Mouse (Mus musculus): ENCODE measurements around the gene Cep350. TPM values are rescaled to one million over a fixed set of nuclear protein-coding genes. Genes with fewer than 3 reads are reported as not detected.

Gene Cep350
- polyA plus RNA-seq, 1 experiment from 2014 or later = 12.6 TPM

GRCm38 (mm10) chr1:155974931-155975330, 1.9 kb upstream of the Cep350 start:
- Histone ChIP-seq H3K4me1 (peaks cover 5% of the 10 kb centered on the region), H3K9ac (no peak overlapping the region), H3K36me3 (no peaks in the 10 kb centered on the region), H3K4me2 (no peak overlapping the region), H3K27me3 (no peaks in the 10 kb centered on the region), H3K9me3 (no peaks in the 10 kb centered on the region), H3K27ac (no peak overlapping the region), H3K4me3 (no peak overlapping the region)
- ATAC-seq (ENCODE audit: insufficient number of reproducible peaks, low FRiP score, low TSS enrichment, low read depth) = no peak
- WGBS = 40% methylated on average over 2 of the region's 2 CpGs

- H3K4me2 ChIP-seq = peak overlapping the region; percentile 65
- no peaks in the 10 kb centered on the region for H3K27me3 ChIP-seq
- H3K9me3 ChIP-seq = no peaks in the 10 kb centered on the region
- H3K27ac ChIP-seq = peak overlapping the region; percentile 90
- 0 out of 2 replicates have a peak, but pooled peaks have one; percentile 1 for ATAC-seq (ENCODE audit: insufficient number of reproducible peaks, low FRiP score, low TSS enrichment, low read depth)
- H3K36me3 ChIP-seq = no peaks in the 10 kb centered on the region
- WGBS = 5% methylated on average over 19 of the region's 19 CpGs
- peaks cover 5% of the 10 kb centered on the region for H3K4me1 ChIP-seq
- peak overlapping the region; percentile 65 for H3K9ac ChIP-seq
- H3K4me3 ChIP-seq = peak overlapping the region; percentile 98
Measured at GRCm38 (mm10) chr1:155973719-155974379, 794 bp upstream of the Cep350 start.

GRCm38 (mm10) chr1:155972146-155973067, 648 bp downstream of the Cep350 start:
- Histone ChIP-seq H3K36me3 (no peaks in the 10 kb centered on the region), H3K27ac (peak overlapping the region; percentile 90), H3K4me1 (peaks cover 5% of the 10 kb centered on the region), H3K9me3 (no peaks in the 10 kb centered on the region), H3K9ac (peak overlapping the region; percentile 100), H3K4me2 (peak overlapping the region; percentile 66), H3K4me3 (peak overlapping the region; percentile 98), H3K27me3 (no peaks in the 10 kb centered on the region)
- peak; percentile 48 for ATAC-seq (ENCODE audit: insufficient number of reproducible peaks, low FRiP score, low TSS enrichment, low read depth)
- under 1% methylated on average over 42 of the region's 51 CpGs for WGBS

GRCm38 (mm10) chr1:155949170-155949569, 23.9 kb downstream of the Cep350 start:
- ATAC-seq (ENCODE audit: insufficient number of reproducible peaks, low FRiP score, low TSS enrichment, low read depth) = no peak
- Histone ChIP-seq H3K4me1 (no peaks in the 10 kb centered on the region), H3K27me3 (no peaks in the 10 kb centered on the region), H3K9me3 (no peaks in the 10 kb centered on the region), H3K4me2 (no peak overlapping the region), H3K27ac (no peak overlapping the region), H3K9ac (no peak overlapping the region), H3K4me3 (no peak overlapping the region), H3K36me3 (peaks cover 59% of the 10 kb centered on the region)
- 91% methylated on average over 2 of the region's 2 CpGs for WGBS

- WGBS = 92% methylated on average over 2 of the region's 2 CpGs
Measured at GRCm38 (mm10) chr1:155944361-155944760, 28.7 kb downstream of the Cep350 start.

GRCm38 (mm10) chr1:155937416-155937815, 35.6 kb downstream of the Cep350 start:
- H3K27ac ChIP-seq = no peak overlapping the region

More at GRCm38 (mm10) chr1:155944361-155944760, 28.7 kb downstream of the Cep350 start:
- Histone ChIP-seq H3K9me3 (no peaks in the 10 kb centered on the region), H3K27me3 (no peaks in the 10 kb centered on the region), H3K36me3 (peaks cover 50% of the 10 kb centered on the region), H3K9ac (no peak overlapping the region), H3K4me1 (no peaks in the 10 kb centered on the region), H3K27ac (no peak overlapping the region), H3K4me3 (no peak overlapping the region), H3K4me2 (no peak overlapping the region)
- ATAC-seq (ENCODE audit: insufficient number of reproducible peaks, low FRiP score, low TSS enrichment, low read depth) = no peak

GRCm38 (mm10) chr1:155934702-155935101, 38.4 kb downstream of the Cep350 start:
- no peak for ATAC-seq (ENCODE audit: insufficient number of reproducible peaks, low FRiP score, low TSS enrichment, low read depth)
- H3K9ac ChIP-seq = no peak overlapping the region
- 88% methylated on average over 2 of the region's 2 CpGs for WGBS

More at GRCm38 (mm10) chr1:155937416-155937815, 35.6 kb downstream of the Cep350 start:
- WGBS = 92% methylated on average over 2 of the region's 2 CpGs
- Histone ChIP-seq H3K9ac (no peak overlapping the region), H3K9me3 (no peaks in the 10 kb centered on the region), H3K4me2 (no peak overlapping the region), H3K4me1 (no peaks in the 10 kb centered on the region), H3K4me3 (no peak overlapping the region), H3K36me3 (peaks cover 58% of the 10 kb centered on the region), H3K27me3 (no peaks in the 10 kb centered on the region)
- no peak for ATAC-seq (ENCODE audit: insufficient number of reproducible peaks, low FRiP score, low TSS enrichment, low read depth)

GRCm38 (mm10) chr1:155903561-155903960, 69.5 kb downstream of the Cep350 start:
- H3K9ac ChIP-seq = no peak overlapping the region

More at GRCm38 (mm10) chr1:155934702-155935101, 38.4 kb downstream of the Cep350 start:
- H3K36me3 ChIP-seq = peaks cover 62% of the 10 kb centered on the region
- H3K27me3 ChIP-seq = no peaks in the 10 kb centered on the region
- H3K4me2 ChIP-seq = no peak overlapping the region
- no peaks in the 10 kb centered on the region for H3K4me1 ChIP-seq
- H3K9me3 ChIP-seq = no peaks in the 10 kb centered on the region
- H3K4me3 ChIP-seq = no peak overlapping the region
- H3K27ac ChIP-seq = no peak overlapping the region

GRCm38 (mm10) chr1:155901348-155901747, 71.7 kb downstream of the Cep350 start:
- H3K36me3 ChIP-seq = peaks cover 71% of the 10 kb centered on the region
- no peak overlapping the region for H3K4me2 ChIP-seq
- H3K4me1 ChIP-seq = no peaks in the 10 kb centered on the region
- 92% methylated on average over 8 of the region's 8 CpGs for WGBS
- H3K27me3 ChIP-seq = no peaks in the 10 kb centered on the region
- ATAC-seq (ENCODE audit: insufficient number of reproducible peaks, low FRiP score, low TSS enrichment, low read depth) = no peak
- H3K9me3 ChIP-seq = no peaks in the 10 kb centered on the region
- H3K9ac ChIP-seq = no peak overlapping the region
- no peak overlapping the region for H3K27ac ChIP-seq
- no peak overlapping the region for H3K4me3 ChIP-seq

More at GRCm38 (mm10) chr1:155903561-155903960, 69.5 kb downstream of the Cep350 start:
- H3K27ac ChIP-seq = no peak overlapping the region
- H3K4me3 ChIP-seq = no peak overlapping the region
- no peak overlapping the region for H3K4me2 ChIP-seq
- H3K9me3 ChIP-seq = no peaks in the 10 kb centered on the region
- peaks cover 76% of the 10 kb centered on the region for H3K36me3 ChIP-seq
- H3K27me3 ChIP-seq = no peaks in the 10 kb centered on the region
- H3K4me1 ChIP-seq = no peaks in the 10 kb centered on the region
- 85% methylated on average over 3 of the region's 3 CpGs for WGBS
- no peak for ATAC-seq (ENCODE audit: insufficient number of reproducible peaks, low FRiP score, low TSS enrichment, low read depth)

DNA sequence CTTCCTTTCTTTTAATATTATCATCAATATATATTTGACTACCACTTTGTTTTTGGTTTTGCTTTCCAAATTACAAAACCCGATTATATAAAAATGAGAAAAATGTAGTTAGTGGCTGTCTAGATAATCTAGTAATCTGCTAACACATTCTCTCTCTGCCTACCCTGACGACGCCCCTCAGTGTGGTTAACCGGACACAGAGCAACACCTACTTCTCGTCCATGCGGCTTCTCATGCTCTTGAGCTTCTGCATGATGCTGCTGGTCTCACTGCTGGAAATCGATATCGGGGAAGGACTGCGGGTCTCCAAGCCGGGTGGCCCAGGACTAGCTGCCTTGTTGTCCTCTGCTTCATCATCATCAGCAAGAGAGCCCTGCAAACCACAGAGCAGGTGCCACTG, 78.7 kb downstream of the Cep350 start:
- Histone ChIP-seq H3K9me3 (no peaks in the 10 kb centered on the region), H3K4me2 (no peak overlapping the region), H3K27ac (no peak overlapping the region), H3K4me3 (no peak overlapping the region), H3K4me1 (no peaks in the 10 kb centered on the region), H3K27me3 (no peaks in the 10 kb centered on the region), H3K36me3 (peaks cover 61% of the 10 kb centered on the region), H3K9ac (no peak overlapping the region)
- ATAC-seq (ENCODE audit: insufficient number of reproducible peaks, low FRiP score, low TSS enrichment, low read depth) = no peak
- WGBS = 96% methylated on average over 10 of the region's 10 CpGs

DNA sequence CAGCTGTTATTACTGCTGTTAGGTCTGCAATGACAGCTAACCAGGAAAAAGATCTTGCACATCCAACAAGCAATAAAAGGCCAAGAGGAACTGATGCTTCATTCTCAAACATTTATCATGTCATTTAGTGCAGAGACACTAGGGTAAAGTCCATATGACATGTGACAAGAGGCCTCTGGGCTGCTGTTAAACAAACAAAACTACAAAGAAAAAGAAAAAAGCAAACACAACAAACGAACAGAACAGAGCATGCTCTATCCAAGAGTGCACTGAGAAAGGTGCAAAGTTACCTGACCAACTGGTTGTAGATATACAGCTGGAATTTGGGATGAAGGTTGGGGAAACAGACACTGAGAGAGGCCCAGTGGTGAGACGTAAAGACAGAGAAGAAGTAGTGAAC, 86.2 kb downstream of the Cep350 start:
- WGBS = 75% methylated on average over 2 of the region's 2 CpGs
- H3K4me2 ChIP-seq = no peak overlapping the region
- no peak overlapping the region for H3K4me3 ChIP-seq
- peaks cover 55% of the 10 kb centered on the region for H3K36me3 ChIP-seq
- H3K9ac ChIP-seq = no peak overlapping the region
- ATAC-seq (ENCODE audit: insufficient number of reproducible peaks, low FRiP score, low TSS enrichment, low read depth) = no peak
- no peak overlapping the region for H3K27ac ChIP-seq
- no peaks in the 10 kb centered on the region for H3K9me3 ChIP-seq
- no peaks in the 10 kb centered on the region for H3K4me1 ChIP-seq
- no peaks in the 10 kb centered on the region for H3K27me3 ChIP-seq

All from limb, embryonic 15.5 days (tissue).